Mouse (Mus musculus) hindlimb bud, embryonic 11.5 days (tissue): ENCODE data around the gene Smim5.
"Not testable (repeated sequence)": the region's sequence is repeated elsewhere in the genome, so short reads cannot be mapped to it uniquely, and the experiment has no call there.

ENCODE experiments used
- DNase-seq: peaks from one replicate; pipeline ENCODE4 v3.0.0-alpha.2; 2012; ENCODE audit warnings: low read depth, low spot score; ENCODE audit errors: extremely low spot score

The Smim5 gene

GRCm38 (mm10) chr11:115899486-115900266, at the start of gene Smim5:
Gene Smim5, plus strand, starts transcription at chr11:115899966.
- no peak for DNase-seq

GRCm38 (mm10) chr11:115854674-115855073, 45.1 kb upstream of the Smim5 start:
- DNase-seq = no peak

GRCm38 (mm10) chr11:115857146-115857545, 42.6 kb upstream of the Smim5 start:
- not testable (repeated sequence) for DNase-seq

GRCm38 (mm10) chr11:115857936-115858335, 41.8 kb upstream of the Smim5 start:
- no peak for DNase-seq

GRCm38 (mm10) chr11:115858354-115858753, 41.4 kb upstream of the Smim5 start, which contains the start of gene Myo15b:
Gene Myo15b, plus strand, starts transcription at chr11:115858406.
- no peak for DNase-seq

GRCm38 (mm10) chr11:115859143-115859945, 40.4 kb upstream of the Smim5 start:
- peak; percentile 39 for DNase-seq

- DNase-seq = no peak
Measured at GRCm38 (mm10) chr11:115863895-115864294, 35.9 kb upstream of the Smim5 start.

GRCm38 (mm10) chr11:115869393-115869792, 30.4 kb upstream of the Smim5 start:
- no peak for DNase-seq

GRCm38 (mm10) chr11:115872437-115872836, 27.3 kb upstream of the Smim5 start:
- DNase-seq = no peak

GRCm38 (mm10) chr11:115875935-115876334, 23.8 kb upstream of the Smim5 start:
- no peak for DNase-seq

- no peak for DNase-seq
Measured at GRCm38 (mm10) chr11:115876438-115876837, 23.3 kb upstream of the Smim5 start.

GRCm38 (mm10) chr11:115877174-115877755, 22.5 kb upstream of the Smim5 start:
- DNase-seq = no peak

- DNase-seq = no peak
Measured at GRCm38 (mm10) chr11:115878071-115878470, 21.7 kb upstream of the Smim5 start.

GRCm38 (mm10) chr11:115881002-115881401, 18.8 kb upstream of the Smim5 start:
- DNase-seq = no peak

GRCm38 (mm10) chr11:115883251-115883650, 16.5 kb upstream of the Smim5 start:
- no peak for DNase-seq

GRCm38 (mm10) chr11:115884361-115884760, 15.4 kb upstream of the Smim5 start:
- no peak for DNase-seq

GRCm38 (mm10) chr11:115885281-115885680, 14.5 kb upstream of the Smim5 start:
- DNase-seq = no peak

- no peak for DNase-seq
Measured at GRCm38 (mm10) chr11:115886446-115886845, 13.3 kb upstream of the Smim5 start.

- DNase-seq = no peak
Measured at GRCm38 (mm10) chr11:115888020-115888419, 11.7 kb upstream of the Smim5 start.

GRCm38 (mm10) chr11:115889159-115889558, 10.6 kb upstream of the Smim5 start:
- no peak for DNase-seq

- DNase-seq = no peak
Measured at GRCm38 (mm10) chr11:115892213-115892612, 7.6 kb upstream of the Smim5 start.

GRCm38 (mm10) chr11:115893071-115893470, 6.7 kb upstream of the Smim5 start:
- DNase-seq = no peak
